In the genomic region with DNA sequence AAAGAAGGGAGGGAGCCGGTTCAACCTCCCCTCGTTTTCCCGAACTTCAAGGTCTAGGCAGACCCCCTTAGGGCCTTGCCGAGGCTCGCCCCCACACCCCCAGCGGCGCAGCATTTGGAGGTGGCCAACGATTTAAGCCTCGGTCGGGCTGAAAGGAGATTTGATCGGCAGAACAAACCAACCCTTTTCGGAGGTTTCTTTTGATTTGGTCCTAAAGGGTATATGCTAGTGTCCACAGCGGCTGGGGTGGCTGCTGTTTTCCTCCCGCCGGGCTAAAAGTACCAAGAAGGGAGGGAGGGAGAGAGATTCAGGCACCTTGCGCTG, we compare ENCODE assay signal across 22 mouse cellular contexts. TPM values are rescaled to one million over a fixed set of nuclear protein-coding genes. Genes with fewer than 3 reads are reported as not detected.
DNase-seq lines count a peak whose midpoint lies in the region; ATAC-seq and TF ChIP-seq lines count a peak whose summit lies in the region.
"Had no signal": no experiment of that assay in that cellular context is flagged by ENCODE, and none has a peak within 500 bp of the region (broad histone marks: within the 10 kb centered on the region; RNA-seq: fewer than 3 reads in every experiment).

No protein-coding gene starts in this region.

- no peak for ATAC-seq in hindbrain, embryonic 11.5 days (ENCODE audit: low FRiP score)

- intact Hi-C loops in gastrocnemius, adult 2 months (cut with DNase I), result loop anchor here (5.0 kb wide), 1 partner anchor 1077 kb away; no protein-coding TSS in a partner anchor

- H3K36me3 ChIP-seq in hindbrain, embryonic 11.5 days (ENCODE audit: control insufficient read depth, insufficient read depth, low read length), result no peaks in the 10 kb centered on the region
- H3K36me3 ChIP-seq: embryonic facial prominence, embryonic 12.5 days; forebrain, embryonic 10.5 days; heart, embryonic 12.5 days; hindbrain, embryonic 12.5 days; midbrain, embryonic 12.5 days had no signal

- WGBS in hindbrain, embryonic 11.5 days, result under 1% methylated on average over 16 of the region's 16 CpGs

- no peaks in the 10 kb centered on the region for H3K4me1 ChIP-seq in embryonic fibroblast, embryonic 13.5 days (ENCODE audit: control insufficient read depth, insufficient read depth, low read length)
- H3K4me1 ChIP-seq in hindbrain, embryonic 11.5 days (replicated peaks; ENCODE audit: control insufficient read depth, insufficient read depth, low read length), result peaks cover 4% of the 10 kb centered on the region; the same call in 1 of the 2 replicates

- no peak for TF ChIP-seq CTCF in gastrocnemius, adult 2 months (IDR thresholded peaks at IDR 0.05)
- TF ChIP-seq CTCF in embryonic fibroblast, embryonic 13.5 days (IDR thresholded peaks at IDR 0.05; ENCODE audit: borderline replicate concordance, insufficient read depth, low read length), result no peak

- DNase-seq in gastrocnemius, adult 2 months, result no peak
- no peak for DNase-seq in gastrocnemius, adult 18-20 months (ENCODE audit: low spot score)
- peak; percentile 54 for DNase-seq in kidney, postnatal 10 days
- DNase-seq in kidney, postnatal 4 days, result no peak
- peak; percentile 55 for DNase-seq in neural tube, embryonic 10.5 days (ENCODE audit: extremely low spot score, low spot score)
- no peak for DNase-seq in hindbrain, embryonic 11.5 days (ENCODE audit: low spot score)
- DNase-seq in embryo, embryonic 9.5 days (ENCODE audit: extremely low spot score), result no peak
- DNase-seq: adrenal gland, postnatal 25 days; cerebellum, postnatal 36 days; kidney, adult 8-10 months; left cerebral cortex, postnatal 4 days; lung, embryonic 14.5 days; retina, postnatal 1 day had no signal

- peak overlapping the region; percentile 24; the same call in 1 of the 2 replicates for H3K27ac ChIP-seq in gastrocnemius, adult 2 months
- H3K27ac ChIP-seq in embryonic fibroblast, embryonic 13.5 days (ENCODE audit: insufficient read depth, low read length), result peak overlapping the region; percentile 60
- no peak overlapping the region for H3K27ac ChIP-seq in hindbrain, embryonic 11.5 days (ENCODE audit: low read depth, low read length)
- H3K27ac ChIP-seq: embryonic facial prominence, embryonic 12.5 days; forebrain, embryonic 10.5 days; hindbrain, embryonic 12.5 days; midbrain, embryonic 12.5 days had no signal

- H3K9ac ChIP-seq in hindbrain, embryonic 11.5 days (ENCODE audit: low read depth, low read length), result no peak overlapping the region
- H3K9ac ChIP-seq: embryonic facial prominence, embryonic 12.5 days; heart, embryonic 12.5 days; hindbrain, embryonic 12.5 days; lung, embryonic 14.5 days; midbrain, embryonic 12.5 days had no signal

- H3K4me3 ChIP-seq in gastrocnemius, adult 2 months, result peak overlapping the region; percentile 33
- peak overlapping the region; percentile 24 for H3K4me3 ChIP-seq in embryonic fibroblast, embryonic 13.5 days (ENCODE audit: insufficient read depth, low read length)
- H3K4me3 ChIP-seq in hindbrain, embryonic 11.5 days (ENCODE audit: low read depth, low read length), result no peak overlapping the region
- H3K4me3 ChIP-seq: embryonic facial prominence, embryonic 12.5 days; forebrain, embryonic 10.5 days; heart, embryonic 12.5 days; hindbrain, embryonic 12.5 days; midbrain, embryonic 12.5 days had no signal

- TF ChIP-seq POLR2A in embryonic fibroblast, embryonic 13.5 days (IDR thresholded peaks at IDR 0.05; ENCODE audit: low read depth, low read length), result no peak

- peaks cover 96% of the 10 kb centered on the region for H3K27me3 ChIP-seq in hindbrain, embryonic 11.5 days (ENCODE audit: control insufficient read depth, insufficient read depth, low read length)

- no peaks in the 10 kb centered on the region for H3K9me3 ChIP-seq in hindbrain, embryonic 11.5 days (ENCODE audit: control insufficient read depth, low read length)
- H3K9me3 ChIP-seq: embryonic facial prominence, embryonic 12.5 days; forebrain, embryonic 10.5 days; heart, embryonic 12.5 days; hindbrain, embryonic 12.5 days; midbrain, embryonic 12.5 days had no signal

- no peak overlapping the region for H3K4me2 ChIP-seq in hindbrain, embryonic 11.5 days (replicated peaks; ENCODE audit: low read depth, low read length)
- H3K4me2 ChIP-seq: embryonic facial prominence, embryonic 12.5 days; heart, embryonic 12.5 days; hindbrain, embryonic 12.5 days; lung, embryonic 14.5 days; midbrain, embryonic 12.5 days had no signal

RNA-seq across cellular contexts. Expression of a gene that starts 3.8 kb away (rescaled TPM):
- total RNA-seq in gastrocnemius, adult 2 months (2021), result 1 to 10 TPM; 1.0 to 4.3 TPM
- 1 to 10 TPM; 2.1 to 2.9 TPM for total RNA-seq in gastrocnemius, adult 18-20 months (2021)
- polyA plus RNA-seq in embryonic fibroblast, embryonic 13.5 days (2011; ENCODE audit: insufficient read length, low read depth, missing spikeins), result 5.1 and 9.2 TPM in 2 replicates
- polyA plus RNA-seq in hindbrain, embryonic 11.5 days (2014; fragmentation: Nextera tagmentation; extraction: Ambion mirVana), result not detected in 2 replicates
- total RNA-seq: adrenal gland, postnatal 25 days; layer of hippocampus, postnatal 10 days; left cerebral cortex, postnatal 4 days had no signal
- polyA plus RNA-seq: forebrain, embryonic 10.5 days; heart, embryonic 12.5 days; hindbrain, embryonic 12.5 days; lung, embryonic 14.5 days; midbrain, embryonic 12.5 days; small intestine, adult 2 months; stomach, embryonic 14.5 days had no signal

RNA-seq across cellular contexts. Expression of a gene that starts 8.7 kb away (rescaled TPM):
- 10 to 100 TPM; 17.4 to 17.7 TPM for total RNA-seq in gastrocnemius, adult 2 months (2021)
- 10 to 100 TPM; 13.7 to 15.0 TPM for total RNA-seq in gastrocnemius, adult 18-20 months (2021)
- polyA plus RNA-seq in embryonic fibroblast, embryonic 13.5 days (2011; ENCODE audit: insufficient read length, low read depth, missing spikeins), result 12.1 and 18.2 TPM in 2 replicates
- not detected in 2 replicates for polyA plus RNA-seq in hindbrain, embryonic 11.5 days (2014; fragmentation: Nextera tagmentation; extraction: Ambion mirVana)
- total RNA-seq: adrenal gland, postnatal 25 days; layer of hippocampus, postnatal 10 days; left cerebral cortex, postnatal 4 days had no signal
- polyA plus RNA-seq: forebrain, embryonic 10.5 days; hindbrain, embryonic 12.5 days; lung, embryonic 14.5 days; midbrain, embryonic 12.5 days; small intestine, adult 2 months; stomach, embryonic 14.5 days had no signal

RNA-seq across cellular contexts. Expression of a gene that starts 11.3 kb away (rescaled TPM):
- 1 to 10 TPM; 1.5 to 3.8 TPM for total RNA-seq in gastrocnemius, adult 2 months (2021)
- total RNA-seq in gastrocnemius, adult 18-20 months (2021), result 1 to 10 TPM; 3.7 to 6.0 TPM
- polyA plus RNA-seq in embryonic fibroblast, embryonic 13.5 days (2011; ENCODE audit: insufficient read length, low read depth, missing spikeins), result 3.3 and 5.0 TPM in 2 replicates
- polyA plus RNA-seq in hindbrain, embryonic 11.5 days (2014; fragmentation: Nextera tagmentation; extraction: Ambion mirVana), result not detected in 2 replicates
- total RNA-seq: adrenal gland, postnatal 25 days; layer of hippocampus, postnatal 10 days; left cerebral cortex, postnatal 4 days had no signal
- polyA plus RNA-seq: embryonic facial prominence, embryonic 12.5 days; forebrain, embryonic 10.5 days; heart, embryonic 12.5 days; hindbrain, embryonic 12.5 days; lung, embryonic 14.5 days; midbrain, embryonic 12.5 days; small intestine, adult 2 months; stomach, embryonic 14.5 days had no signal

RNA-seq across cellular contexts. Expression of a gene that starts 18.5 kb away (rescaled TPM):
- total RNA-seq in gastrocnemius, adult 2 months (2021), result 1 to 10 TPM; 7.5 to 8.8 TPM
- 1 to 10 TPM; 7.2 to 7.4 TPM for total RNA-seq in gastrocnemius, adult 18-20 months (2021)
- polyA plus RNA-seq in embryonic fibroblast, embryonic 13.5 days (2011; ENCODE audit: insufficient read length, low read depth, missing spikeins), result 9.9 and 13.6 TPM in 2 replicates
- 0.25 and 1.1 TPM in 2 replicates for polyA plus RNA-seq in hindbrain, embryonic 11.5 days (2014; fragmentation: Nextera tagmentation; extraction: Ambion mirVana)
- total RNA-seq: layer of hippocampus, postnatal 10 days; left cerebral cortex, postnatal 4 days had no signal
- polyA plus RNA-seq: embryonic facial prominence, embryonic 12.5 days; forebrain, embryonic 10.5 days; lung, embryonic 14.5 days; midbrain, embryonic 12.5 days; small intestine, adult 2 months had no signal

RNA-seq across cellular contexts. Expression of a gene that starts 27.7 kb away (rescaled TPM):
- total RNA-seq in gastrocnemius, adult 2 months (2021), result 1 to 10 TPM; 4.7 to 5.0 TPM
- total RNA-seq in gastrocnemius, adult 18-20 months (2021), result 1 to 10 TPM; 4.7 to 5.0 TPM
- 15.8 and 21.6 TPM in 2 replicates for polyA plus RNA-seq in embryonic fibroblast, embryonic 13.5 days (2011; ENCODE audit: insufficient read length, low read depth, missing spikeins)
- 0.34 and 1.9 TPM in 2 replicates for polyA plus RNA-seq in hindbrain, embryonic 11.5 days (2014; fragmentation: Nextera tagmentation; extraction: Ambion mirVana)
- total RNA-seq: layer of hippocampus, postnatal 10 days; left cerebral cortex, postnatal 4 days had no signal
- polyA plus RNA-seq: forebrain, embryonic 10.5 days; heart, embryonic 12.5 days; midbrain, embryonic 12.5 days had no signal

Comparison
In these comparisons a context has a peak if more than half of its experiments do, and no peak if none do; other contexts are left out.
1. DNase-seq: peak in kidney, postnatal 10 days (single experiment) and neural tube, embryonic 10.5 days (single experiment); none in gastrocnemius, adult 2 months (single experiment), gastrocnemius, adult 18-20 months (single experiment), kidney, postnatal 4 days (0 of 2), hindbrain, embryonic 11.5 days (single experiment) and embryo, embryonic 9.5 days (single experiment).